20 mouse cellular contexts compared by ENCODE assay signal in genomic region chr11:50670363-50670725, GRCm38 (mm10).
A peak's percentile ranks its signal among the peaks of the same experiment; 100 is the strongest.
DNase-seq lines count a peak whose midpoint lies in the region; ATAC-seq and TF ChIP-seq lines count a peak whose summit lies in the region.
"Had no signal": no experiment of that assay in that cellular context is flagged by ENCODE, and none has a peak within 500 bp of the region (broad histone marks: within the 10 kb centered on the region; RNA-seq: fewer than 3 reads in every experiment).

No protein-coding gene starts in this region.

- ATAC-seq in embryonic facial prominence, embryonic 14.5 days (ENCODE audit: low read depth): peak; percentile 20; the same call in 1 of the 2 replicates
- ATAC-seq in heart, embryonic 16.5 days (replicated peaks; ENCODE audit: extremely low read depth, insufficient read depth, low FRiP score): no peak
- ATAC-seq in lung, postnatal 0 days: 0 out of 2 replicates have a peak, but pooled peaks have one; percentile 10
- ATAC-seq in erythroid progenitor cell, adult 5-6 weeks (replicated peaks; ENCODE audit: low FRiP score, poor library complexity, severe bottlenecking): no peak
- ATAC-seq: activated CD4-positive, CD25-positive, alpha-beta regulatory T cell, adult 4 months; forebrain, embryonic 14.5 days; liver, postnatal 0 days had no signal

- no peak overlapping the region for H3K27ac ChIP-seq in embryonic facial prominence, embryonic 14.5 days (replicated peaks; ENCODE audit: low read depth, low read length)
- H3K27ac ChIP-seq in embryonic facial prominence, embryonic 10.5 days (replicated peaks): no peak overlapping the region
- H3K27ac ChIP-seq in heart, embryonic 16.5 days (ENCODE audit: low read length): peak overlapping the region; percentile 74
- peak overlapping the region; percentile 51; the same call in 1 of the 2 replicates for H3K27ac ChIP-seq in lung, postnatal 0 days (ENCODE audit: low read length)
- H3K27ac ChIP-seq: embryonic facial prominence, embryonic 15.5 days; hindbrain, embryonic 12.5 days; layer of hippocampus, adult 2 months; midbrain, embryonic 15.5 days; neural tube, embryonic 15.5 days had no signal

- 0 out of 2 replicates have a peak, but pooled peaks cover 6% of the 10 kb centered on the region for H3K4me1 ChIP-seq in embryonic facial prominence, embryonic 14.5 days (ENCODE audit: control insufficient read depth, insufficient read depth, low read length)
- peaks cover 17% of the 10 kb centered on the region for H3K4me1 ChIP-seq in embryonic facial prominence, embryonic 10.5 days
- peaks cover 30% of the 10 kb centered on the region for H3K4me1 ChIP-seq in heart, embryonic 16.5 days (ENCODE audit: control insufficient read depth, insufficient read depth, low read length)
- H3K4me1 ChIP-seq in lung, postnatal 0 days (ENCODE audit: insufficient read depth, low read depth, low read length): no peaks in the 10 kb centered on the region; the same call in 1 of the 2 replicates
- H3K4me1 ChIP-seq: midbrain, embryonic 15.5 days had no signal

- no peak overlapping the region for H3K4me3 ChIP-seq in embryonic facial prominence, embryonic 14.5 days (ENCODE audit: low read depth, low read length)
- H3K4me3 ChIP-seq in embryonic facial prominence, embryonic 10.5 days: no peak overlapping the region
- no peak overlapping the region for H3K4me3 ChIP-seq in heart, embryonic 16.5 days (ENCODE audit: low read length)
- no peak overlapping the region for H3K4me3 ChIP-seq in lung, postnatal 0 days (ENCODE audit: low read depth, low read length)
- H3K4me3 ChIP-seq: embryonic facial prominence, embryonic 15.5 days; heart, embryonic 12.5 days; hindbrain, embryonic 12.5 days; layer of hippocampus, adult 2 months; midbrain, embryonic 15.5 days; neural tube, embryonic 15.5 days had no signal

- no peak for DNase-seq in embryonic facial prominence, embryonic 14.5 days (ENCODE audit: low spot score)
- DNase-seq in embryonic facial prominence, embryonic 10.5 days (ENCODE audit: low spot score): no peak
- DNase-seq in heart, postnatal 10 days: no peak
- DNase-seq in lung, postnatal 0 days (ENCODE audit: low spot score): peak; percentile 18
- no peak for DNase-seq in lung, postnatal 4 days
- DNase-seq in adrenal gland, adult 8-10 months: no peak
- DNase-seq: kidney, adult 2 months; layer of hippocampus, postnatal 36 days; liver, postnatal 0 days; right cerebral cortex, postnatal 25 days had no signal

- H3K9me3 ChIP-seq in embryonic facial prominence, embryonic 14.5 days (ENCODE audit: control insufficient read depth, low read length): no peaks in the 10 kb centered on the region
- H3K9me3 ChIP-seq in embryonic facial prominence, embryonic 10.5 days: no peaks in the 10 kb centered on the region
- H3K9me3 ChIP-seq in heart, embryonic 16.5 days (replicated peaks; ENCODE audit: control insufficient read depth, low read length): no peaks in the 10 kb centered on the region
- no peaks in the 10 kb centered on the region for H3K9me3 ChIP-seq in lung, postnatal 0 days (ENCODE audit: low read length)
- H3K9me3 ChIP-seq: embryonic facial prominence, embryonic 15.5 days; heart, embryonic 12.5 days; hindbrain, embryonic 12.5 days; midbrain, embryonic 15.5 days; neural tube, embryonic 15.5 days had no signal

- H3K27me3 ChIP-seq in embryonic facial prominence, embryonic 14.5 days (replicated peaks; ENCODE audit: control insufficient read depth, insufficient read depth, low read length): no peaks in the 10 kb centered on the region
- H3K27me3 ChIP-seq in embryonic facial prominence, embryonic 10.5 days (replicated peaks; ENCODE audit: low read depth, poor library complexity, severe bottlenecking): no peaks in the 10 kb centered on the region
- no peaks in the 10 kb centered on the region for H3K27me3 ChIP-seq in heart, embryonic 16.5 days (ENCODE audit: control insufficient read depth, insufficient read depth, low read length)
- H3K27me3 ChIP-seq in lung, postnatal 0 days (replicated peaks; ENCODE audit: insufficient read depth, low read length): no peaks in the 10 kb centered on the region
- H3K27me3 ChIP-seq: embryonic facial prominence, embryonic 15.5 days; heart, embryonic 12.5 days; hindbrain, embryonic 12.5 days; midbrain, embryonic 15.5 days; neural tube, embryonic 15.5 days had no signal

- intact Hi-C loops in heart, postnatal 10 days (cut with DNase I): loop anchor here (2.0 kb wide), 1 partner anchor 42 kb away; no protein-coding TSS in a partner anchor

- no peak for TF ChIP-seq CTCF in lung, postnatal 0 days (IDR thresholded peaks at IDR 0.05)

- no peak overlapping the region for H3K4me2 ChIP-seq in embryonic facial prominence, embryonic 14.5 days (ENCODE audit: low read depth, low read length)
- H3K4me2 ChIP-seq in heart, embryonic 16.5 days (ENCODE audit: low read depth, low read length): no peak overlapping the region
- H3K4me2 ChIP-seq in lung, postnatal 0 days (replicated peaks; ENCODE audit: low read depth, low read length): no peak overlapping the region
- H3K4me2 ChIP-seq: embryonic facial prominence, embryonic 15.5 days; heart, embryonic 12.5 days; hindbrain, embryonic 12.5 days; midbrain, embryonic 15.5 days; neural tube, embryonic 15.5 days had no signal

- TF ChIP-seq EP300 in lung, postnatal 0 days (IDR thresholded peaks at IDR 0.05): no peak

- H3K9ac ChIP-seq in embryonic facial prominence, embryonic 14.5 days (ENCODE audit: low read depth, low read length): no peak overlapping the region
- no peak overlapping the region for H3K9ac ChIP-seq in heart, embryonic 16.5 days (ENCODE audit: low read length)
- no peak overlapping the region for H3K9ac ChIP-seq in lung, postnatal 0 days (replicated peaks; ENCODE audit: low read depth)
- H3K9ac ChIP-seq: embryonic facial prominence, embryonic 15.5 days; heart, embryonic 12.5 days; hindbrain, embryonic 12.5 days; liver, postnatal 0 days; midbrain, embryonic 15.5 days; neural tube, embryonic 15.5 days had no signal

- H3K36me3 ChIP-seq in embryonic facial prominence, embryonic 14.5 days (ENCODE audit: control insufficient read depth, insufficient read depth, low read length): no peaks in the 10 kb centered on the region
- H3K36me3 ChIP-seq in embryonic facial prominence, embryonic 10.5 days (replicated peaks): no peaks in the 10 kb centered on the region
- no peaks in the 10 kb centered on the region for H3K36me3 ChIP-seq in heart, embryonic 16.5 days (ENCODE audit: control insufficient read depth, insufficient read depth)
- no peaks in the 10 kb centered on the region for H3K36me3 ChIP-seq in lung, postnatal 0 days (ENCODE audit: insufficient read depth, low read length)
- H3K36me3 ChIP-seq: embryonic facial prominence, embryonic 15.5 days; heart, embryonic 12.5 days; hindbrain, embryonic 12.5 days; midbrain, embryonic 15.5 days; neural tube, embryonic 15.5 days had no signal

- WGBS in embryonic facial prominence, embryonic 14.5 days: 57% methylated on average over 5 of the region's 5 CpGs
- WGBS in embryonic facial prominence, embryonic 10.5 days: 79% methylated on average over 5 of the region's 5 CpGs
- 71% methylated on average over 5 of the region's 5 CpGs for WGBS in heart, embryonic 16.5 days
- 58% methylated on average over 5 of the region's 5 CpGs for WGBS in lung, postnatal 0 days

Comparison
In these comparisons a context has a peak if more than half of its experiments do, and no peak if none do; other contexts are left out.
1. ATAC-seq: peak in embryonic facial prominence, embryonic 14.5 days (single experiment) and lung, postnatal 0 days (single experiment); none in heart, embryonic 16.5 days (single experiment) and erythroid progenitor cell, adult 5-6 weeks (single experiment).
2. H3K27ac ChIP-seq: peak in heart, embryonic 16.5 days (single experiment) and lung, postnatal 0 days (single experiment); none in embryonic facial prominence, embryonic 14.5 days (single experiment) and embryonic facial prominence, embryonic 10.5 days (single experiment).